Mouse (Mus musculus) forebrain, embryonic 15.5 days (tissue): ENCODE results near the gene C2cd5. TPM values are rescaled to one million over a fixed set of nuclear protein-coding genes. Genes with fewer than 3 reads are reported as not detected.

ENCODE experiments used
- ATAC-seq: fragments of 200-750 bp; cut with Nextera tagmentation; replicated peaks from 2 replicates; pipeline ENCODE4 v1.8.0; 2017; ENCODE audit warnings: mild to moderate bottlenecking, moderate TSS enrichment, moderate library complexity
- H3K27ac ChIP-seq: fragments of 300-500 bp; sonication (generic); replicated peaks from 2 replicates; pipeline ENCODE4 v1.5.1; 2015; ENCODE audit warnings: mild to moderate bottlenecking, inconsistent platforms
- H3K27me3 ChIP-seq: fragments of 300-500 bp; sonication (generic); 2 replicates; pipeline ENCODE4 v1.6.1; 2015; ENCODE audit warnings: inconsistent platforms
- H3K36me3 ChIP-seq: fragments of 300-500 bp; sonication (generic); 2 replicates; pipeline ENCODE4 v1.6.1; 2015; ENCODE audit warnings: mild to moderate bottlenecking, inconsistent platforms
- H3K4me1 ChIP-seq: fragments of 300-500 bp; sonication (generic); 2 replicates; pipeline ENCODE4 v1.6.1; 2015; ENCODE audit warnings: inconsistent platforms
- H3K4me2 ChIP-seq: fragments of 300-500 bp; sonication (generic); replicated peaks from 2 replicates; pipeline ENCODE4 v1.6.1; 2015; ENCODE audit warnings: mild to moderate bottlenecking, inconsistent platforms
- H3K4me3 ChIP-seq: fragments of 300-500 bp; sonication (generic); 2 replicates; pipeline ENCODE4 v1.5.1; 2015; ENCODE audit warnings: mild to moderate bottlenecking, inconsistent platforms
- H3K9ac ChIP-seq: fragments of 300-500 bp; sonication (generic); replicated peaks from 2 replicates; pipeline ENCODE4 v1.6.1; 2015; ENCODE audit warnings: mild to moderate bottlenecking, inconsistent platforms
- H3K9me3 ChIP-seq: fragments of 300-500 bp; sonication (generic); 2 replicates; pipeline ENCODE4 v1.6.1; 2016; ENCODE audit warnings: inconsistent platforms
- WGBS: fragments of 180-500 bp; shearing (Covaris S2); methylation state at CpG from one replicate; pipeline ENCODE4 v1.1.7; 2015; ENCODE audit warnings: mixed read lengths; 5-methylcytosine and 5-hydroxymethylcytosine counted together
- polyA plus RNA-seq: library from polyadenylated mRNA; unstranded; fragments of >200 nt; fragmentation: Nextera tagmentation; extraction: Ambion mirVana; gene quantifications from 2 replicates; pipeline ENCODE4 v1.2.1, GENCODE M21; 2015

The C2cd5 gene
- polyA plus RNA-seq, 1 experiment from 2014 or later = 44.9 TPM

DNA sequence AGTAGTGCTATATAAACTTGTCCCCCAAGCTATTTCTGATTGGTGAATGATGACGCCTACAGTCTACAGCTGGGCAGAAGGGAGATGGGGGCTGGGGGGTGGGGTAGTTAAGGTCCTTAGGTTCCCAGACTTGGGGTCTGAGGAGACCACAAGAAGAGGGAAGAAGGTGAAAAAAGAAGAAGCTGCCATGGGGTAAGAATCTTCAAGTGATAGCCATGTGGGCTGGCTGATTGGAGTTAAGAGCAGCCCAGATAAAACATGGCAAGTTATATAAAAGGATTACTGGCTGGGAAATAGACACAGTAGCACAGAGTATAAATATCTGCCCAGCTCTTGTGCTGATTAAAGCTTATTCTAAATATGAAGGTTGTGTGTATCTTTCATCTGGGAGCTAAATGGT is 14.0 kb downstream of the C2cd5 start:
- Histone ChIP-seq H3K9ac (no peak overlapping the region), H3K27ac (no peak overlapping the region), H3K9me3 (no peaks in the 10 kb centered on the region), H3K36me3 (peaks cover 82% of the 10 kb centered on the region), H3K4me1 (no peaks in the 10 kb centered on the region), H3K4me2 (no peak overlapping the region), H3K27me3 (no peaks in the 10 kb centered on the region), H3K4me3 (no peak overlapping the region)
- WGBS = 93% methylated on average over 1 of the region's 1 CpGs
- no peak for ATAC-seq

GRCm38 (mm10) chr6:143084314-143085025 is 15.5 kb downstream of the C2cd5 start:
- ATAC-seq = no peak
- Histone ChIP-seq H3K36me3 (peaks cover 72% of the 10 kb centered on the region), H3K4me2 (no peak overlapping the region), H3K4me1 (no peaks in the 10 kb centered on the region), H3K27ac (no peak overlapping the region), H3K9me3 (no peaks in the 10 kb centered on the region), H3K4me3 (no peak overlapping the region), H3K9ac (no peak overlapping the region), H3K27me3 (no peaks in the 10 kb centered on the region)
- 90% methylated on average over 2 of the region's 2 CpGs for WGBS

GRCm38 (mm10) chr6:143081479-143082106 is 18.3 kb downstream of the C2cd5 start:
- Histone ChIP-seq H3K27me3 (no peaks in the 10 kb centered on the region), H3K36me3 (peaks cover 80% of the 10 kb centered on the region), H3K9me3 (no peaks in the 10 kb centered on the region), H3K4me3 (no peak overlapping the region), H3K4me2 (no peak overlapping the region), H3K4me1 (no peaks in the 10 kb centered on the region), H3K27ac (no peak overlapping the region), H3K9ac (no peak overlapping the region)
- no peak for ATAC-seq
- 89% methylated on average over 13 of the region's 13 CpGs for WGBS

DNA sequence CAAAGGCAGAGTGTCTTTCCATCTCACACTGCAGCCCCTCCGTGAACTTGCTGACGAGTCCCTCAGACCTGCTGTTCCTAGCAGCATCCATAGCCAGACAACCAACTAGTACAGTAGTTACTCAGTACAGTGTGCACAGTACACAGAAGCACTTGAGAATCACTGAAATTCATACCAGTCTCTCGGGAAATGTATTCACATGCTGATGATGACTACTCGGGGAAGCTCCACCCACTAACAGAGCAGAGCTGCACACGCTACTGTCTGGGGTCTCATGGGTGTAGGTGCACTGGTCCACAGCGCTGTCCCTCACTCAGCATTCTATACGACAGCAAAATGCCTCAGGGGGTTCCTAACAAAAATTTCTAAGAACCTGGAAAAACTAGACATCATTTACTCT is 19.2 kb downstream of the C2cd5 start:
- H3K4me3 ChIP-seq = no peak overlapping the region
- WGBS = 79% methylated on average over 7 of the region's 7 CpGs

GRCm38 (mm10) chr6:143079126-143079525 is 20.8 kb downstream of the C2cd5 start:
- no peak overlapping the region for H3K4me2 ChIP-seq
- H3K27me3 ChIP-seq = no peaks in the 10 kb centered on the region
- no peaks in the 10 kb centered on the region for H3K9me3 ChIP-seq
- H3K27ac ChIP-seq = no peak overlapping the region
- no peak overlapping the region for H3K9ac ChIP-seq
- H3K4me3 ChIP-seq = no peak overlapping the region
- no peaks in the 10 kb centered on the region for H3K4me1 ChIP-seq
- peaks cover 71% of the 10 kb centered on the region for H3K36me3 ChIP-seq
- 77% methylated on average over 4 of the region's 4 CpGs for WGBS
- no peak for ATAC-seq

More for the DNA sequence above, 19.2 kb downstream of the C2cd5 start:
- no peaks in the 10 kb centered on the region for H3K9me3 ChIP-seq
- H3K4me2 ChIP-seq = no peak overlapping the region
- no peak for ATAC-seq
- H3K27ac ChIP-seq = no peak overlapping the region
- H3K9ac ChIP-seq = no peak overlapping the region
- no peaks in the 10 kb centered on the region for H3K4me1 ChIP-seq
- H3K27me3 ChIP-seq = no peaks in the 10 kb centered on the region
- H3K36me3 ChIP-seq = peaks cover 75% of the 10 kb centered on the region

- no peak overlapping the region for H3K9ac ChIP-seq
- peaks cover 60% of the 10 kb centered on the region for H3K36me3 ChIP-seq
- H3K4me2 ChIP-seq = no peak overlapping the region
- no peak for ATAC-seq
- H3K27ac ChIP-seq = no peak overlapping the region
- no peaks in the 10 kb centered on the region for H3K27me3 ChIP-seq
- no peaks in the 10 kb centered on the region for H3K9me3 ChIP-seq
- H3K4me3 ChIP-seq = no peak overlapping the region
- WGBS = 89% methylated on average over 10 of the region's 10 CpGs
- H3K4me1 ChIP-seq = no peaks in the 10 kb centered on the region
Measured at GRCm38 (mm10) chr6:143076461-143076860, 23.5 kb downstream of the C2cd5 start.

DNA sequence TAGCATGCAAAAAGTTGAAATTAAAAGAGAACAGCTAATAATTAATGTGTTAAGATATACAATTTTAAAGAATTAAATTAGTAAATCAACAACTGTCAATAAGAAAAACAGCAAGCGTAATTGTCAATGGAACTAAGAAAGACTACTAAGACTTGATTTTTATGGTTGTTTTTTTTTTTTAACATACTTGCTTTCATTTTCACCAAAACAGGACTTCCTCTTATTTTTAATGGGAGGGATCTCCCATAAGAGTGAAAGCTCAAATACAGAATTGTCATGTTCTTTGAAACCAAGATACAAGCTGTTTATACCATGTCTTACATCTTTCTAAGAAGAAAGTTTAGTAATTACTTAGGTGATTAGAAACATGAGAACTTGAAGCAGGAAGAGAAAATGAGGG is 26.0 kb downstream of the C2cd5 start:
- Histone ChIP-seq H3K9me3 (no peaks in the 10 kb centered on the region), H3K36me3 (peaks cover 48% of the 10 kb centered on the region), H3K4me1 (no peaks in the 10 kb centered on the region), H3K4me3 (no peak overlapping the region), H3K9ac (no peak overlapping the region), H3K27me3 (no peaks in the 10 kb centered on the region), H3K27ac (no peak overlapping the region), H3K4me2 (no peak overlapping the region)
- ATAC-seq = no peak
- WGBS = 96% methylated on average over 1 of the region's 1 CpGs

- WGBS = 90% methylated on average over 6 of the region's 6 CpGs
- no peak for ATAC-seq
- H3K4me2 ChIP-seq = no peak overlapping the region
- H3K27ac ChIP-seq = no peak overlapping the region
- H3K36me3 ChIP-seq = peaks cover 44% of the 10 kb centered on the region
- H3K27me3 ChIP-seq = no peaks in the 10 kb centered on the region
- no peak overlapping the region for H3K9ac ChIP-seq
- no peaks in the 10 kb centered on the region for H3K9me3 ChIP-seq
- no peaks in the 10 kb centered on the region for H3K4me1 ChIP-seq
- H3K4me3 ChIP-seq = no peak overlapping the region
Measured at GRCm38 (mm10) chr6:143073476-143073875, 26.5 kb downstream of the C2cd5 start.

DNA sequence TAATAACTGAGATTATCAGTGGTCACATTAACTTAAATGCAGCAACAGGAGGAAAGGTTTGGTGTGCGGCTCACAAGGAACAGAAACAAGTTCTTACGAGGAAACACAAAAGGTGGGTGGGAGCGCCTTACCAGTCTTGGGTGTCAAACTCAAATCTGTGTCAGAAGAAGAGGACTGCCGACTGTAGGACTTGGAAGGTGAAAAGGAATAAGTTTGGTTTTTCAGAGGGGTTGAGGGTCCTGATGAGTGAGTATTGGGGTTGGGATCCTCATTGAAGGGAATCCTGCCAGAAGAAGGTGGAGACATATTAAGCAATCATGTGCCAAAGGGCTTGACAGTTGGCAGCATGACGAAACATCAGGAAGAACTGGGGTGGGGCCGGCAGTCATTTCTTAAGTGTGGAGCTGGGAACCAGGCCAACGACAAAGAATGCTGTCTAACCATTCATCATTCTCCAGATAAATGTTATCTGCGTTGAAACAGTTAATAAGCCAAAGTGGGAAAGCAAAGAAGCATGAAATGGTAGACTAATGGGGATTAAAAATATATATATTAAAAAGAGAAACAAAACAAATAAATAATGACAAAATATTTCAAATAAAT is 27.4 kb downstream of the C2cd5 start:
- H3K9me3 ChIP-seq = no peaks in the 10 kb centered on the region
- peaks cover 35% of the 10 kb centered on the region for H3K36me3 ChIP-seq
- WGBS = 61% methylated on average over 8 of the region's 8 CpGs
- H3K4me2 ChIP-seq = no peak overlapping the region
- no peaks in the 10 kb centered on the region for H3K4me1 ChIP-seq
- no peak overlapping the region for H3K27ac ChIP-seq
- H3K27me3 ChIP-seq = no peaks in the 10 kb centered on the region
- no peak overlapping the region for H3K9ac ChIP-seq
- no peak overlapping the region for H3K4me3 ChIP-seq
- ATAC-seq = no peak

- Histone ChIP-seq H3K27me3 (no peaks in the 10 kb centered on the region), H3K4me3 (no peak overlapping the region), H3K27ac (no peak overlapping the region), H3K9me3 (no peaks in the 10 kb centered on the region), H3K4me1 (no peaks in the 10 kb centered on the region), H3K36me3 (peaks cover 23% of the 10 kb centered on the region), H3K9ac (no peak overlapping the region), H3K4me2 (no peak overlapping the region)
- 75% methylated on average over 9 of the region's 9 CpGs for WGBS
- no peak for ATAC-seq
Measured at GRCm38 (mm10) chr6:143070736-143071135, 29.2 kb downstream of the C2cd5 start.

DNA sequence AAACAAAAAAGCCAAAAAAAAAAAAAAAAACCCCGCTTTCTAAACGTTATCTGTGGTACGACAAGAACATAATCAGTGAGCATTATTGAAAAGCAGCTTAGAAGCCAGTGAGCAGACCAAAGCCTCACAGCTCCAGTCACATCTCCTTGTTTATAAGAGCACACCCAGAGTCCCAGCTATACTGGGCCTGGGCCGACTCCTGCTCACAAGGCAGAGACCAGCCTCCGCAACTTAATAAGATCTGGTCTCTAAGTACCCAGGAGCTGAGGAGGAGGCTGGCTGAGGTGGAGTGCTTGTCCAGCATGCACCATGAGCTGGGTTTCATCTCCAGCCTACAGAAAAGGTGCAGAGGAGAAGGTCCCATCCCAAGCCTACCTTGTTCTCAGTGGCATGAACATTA is 29.9 kb downstream of the C2cd5 start:
- no peak for ATAC-seq
- H3K4me3 ChIP-seq = no peak overlapping the region
- no peak overlapping the region for H3K9ac ChIP-seq
- no peaks in the 10 kb centered on the region for H3K27me3 ChIP-seq
- WGBS = 88% methylated on average over 5 of the region's 5 CpGs
- H3K27ac ChIP-seq = no peak overlapping the region
- H3K9me3 ChIP-seq = no peaks in the 10 kb centered on the region
- H3K4me1 ChIP-seq = no peaks in the 10 kb centered on the region
- H3K4me2 ChIP-seq = no peak overlapping the region
- peaks cover 19% of the 10 kb centered on the region for H3K36me3 ChIP-seq

- Histone ChIP-seq H3K36me3 (peaks cover 17% of the 10 kb centered on the region), H3K27me3 (no peaks in the 10 kb centered on the region), H3K4me2 (no peak overlapping the region), H3K27ac (no peak overlapping the region), H3K9ac (no peak overlapping the region), H3K4me3 (no peak overlapping the region), H3K4me1 (no peaks in the 10 kb centered on the region), H3K9me3 (no peaks in the 10 kb centered on the region)
- WGBS = 91% methylated on average over 8 of the region's 8 CpGs
- ATAC-seq = no peak
Measured at GRCm38 (mm10) chr6:143069606-143070005, 30.3 kb downstream of the C2cd5 start.
